Mouse (Mus musculus) G1E (cell line): ENCODE measurements around the gene Fam53b. TPM values are rescaled to one million over a fixed set of nuclear protein-coding genes. Genes with fewer than 3 reads are reported as not detected.

Source experiments
- ATAC-seq: 2 replicates; pipeline ENCODE4 v1.8.0; 2016; ENCODE audit warnings: mild to moderate bottlenecking; ENCODE audit not compliant: insufficient number of reproducible peaks, poor library complexity, low FRiP score, severe bottlenecking; ENCODE audit errors: extremely low read depth
- DNase-seq: peaks from one replicate; pipeline ENCODE4 v3.0.0; 2012; ENCODE audit warnings: low spot score
- H3K27me3 ChIP-seq: 2 replicates; pipeline ENCODE4 v1.6.1; 2012; ENCODE audit warnings: mild to moderate bottlenecking, low read length, inconsistent platforms; ENCODE audit not compliant: insufficient read depth
- H3K36me3 ChIP-seq: replicated peaks from 2 replicates; pipeline ENCODE3; 2012; ENCODE audit warnings: mild to moderate bottlenecking, inconsistent platforms
- H3K4me1 ChIP-seq: 2 replicates; pipeline ENCODE4 v1.6.1; 2012; ENCODE audit warnings: low read depth, low read length, inconsistent platforms, mixed read lengths; ENCODE audit not compliant: insufficient read depth
- H3K4me3 ChIP-seq: 2 replicates; pipeline ENCODE4 v1.5.1; 2012; ENCODE audit warnings: low read depth, mild to moderate bottlenecking, inconsistent platforms, low read length, moderate library complexity, mixed read lengths
- H3K9me3 ChIP-seq: replicated peaks from 2 replicates; pipeline ENCODE4 v1.6.1; 2012; ENCODE audit warnings: inconsistent platforms
- CTCF ChIP-seq: IDR thresholded peaks from 2 replicates; pipeline ENCODE4 v1.5.1; 2012; ENCODE audit warnings: low read depth, low read length, inconsistent platforms, mixed read lengths
- GATA1 ChIP-seq: IDR thresholded peaks from 2 replicates; pipeline ENCODE4 v1.6.1; 2012; ENCODE audit warnings: borderline replicate concordance, low read length, inconsistent platforms, mixed read lengths
- GATA2 ChIP-seq: IDR thresholded peaks from 2 replicates; pipeline ENCODE4 v1.6.1; 2012; ENCODE audit warnings: low read depth, low read length, inconsistent platforms, borderline replicate concordance
- POLR2AphosphoS5 ChIP-seq: IDR thresholded peaks from 2 replicates; pipeline ENCODE4 v1.6.1; 2012; ENCODE audit warnings: low read depth, low read length, inconsistent platforms; ENCODE audit not compliant: insufficient replicate concordance
- TAL1 ChIP-seq: conservative IDR thresholded peaks from 2 replicates; pipeline ENCODE4 v1.6.1; 2012; ENCODE audit warnings: low read depth, low read length, inconsistent platforms, mixed read lengths
- polyA plus RNA-seq: library from polyadenylated mRNA; stranded (reverse); fragments of >175 nt; gene quantifications from 2 replicates; pipeline ENCODE4 v1.2.3, GENCODE M21; 2012
- total RNA-seq, 2 experiments: library from RNA; stranded (forward) in 1 of 2; stranded (reverse) in 1 of 2; fragments of 200-1000 nt in 1 of 2; fragments of >200 nt in 1 of 2; fragmentation: Nextera tagmentation in 1 of 2; gene quantifications; 2 replicates each; pipeline ENCODE4 v1.2.3; 2014 to 2017

The Fam53b gene
- total RNA-seq (2014; fragmentation: Nextera tagmentation) (27.1 and 63.6 TPM in 2 replicates), total RNA-seq (2017) (15.0 and 22.1 TPM in 2 replicates), polyA plus RNA-seq (23.8 and 24.6 TPM in 2 replicates)

GRCm38 (mm10) chr7:132813416-132814088 is at the start of gene Fam53b:
Gene Fam53b (minus strand): TSS chr7:132813886.
- TF ChIP-seq GATA2, result no peak
- TF ChIP-seq CTCF, result no peak
- no peaks in the 10 kb centered on the region for H3K27me3 ChIP-seq
- H3K9me3 ChIP-seq, result no peaks in the 10 kb centered on the region
- peaks cover 5% of the 10 kb centered on the region for H3K36me3 ChIP-seq
- DNase-seq (peak; percentile 46), ATAC-seq (no peak)
- peaks cover 56% of the 10 kb centered on the region for H3K4me1 ChIP-seq
- peak within 1 kb of the TSS; percentile 85 for H3K4me3 ChIP-seq

DNA sequence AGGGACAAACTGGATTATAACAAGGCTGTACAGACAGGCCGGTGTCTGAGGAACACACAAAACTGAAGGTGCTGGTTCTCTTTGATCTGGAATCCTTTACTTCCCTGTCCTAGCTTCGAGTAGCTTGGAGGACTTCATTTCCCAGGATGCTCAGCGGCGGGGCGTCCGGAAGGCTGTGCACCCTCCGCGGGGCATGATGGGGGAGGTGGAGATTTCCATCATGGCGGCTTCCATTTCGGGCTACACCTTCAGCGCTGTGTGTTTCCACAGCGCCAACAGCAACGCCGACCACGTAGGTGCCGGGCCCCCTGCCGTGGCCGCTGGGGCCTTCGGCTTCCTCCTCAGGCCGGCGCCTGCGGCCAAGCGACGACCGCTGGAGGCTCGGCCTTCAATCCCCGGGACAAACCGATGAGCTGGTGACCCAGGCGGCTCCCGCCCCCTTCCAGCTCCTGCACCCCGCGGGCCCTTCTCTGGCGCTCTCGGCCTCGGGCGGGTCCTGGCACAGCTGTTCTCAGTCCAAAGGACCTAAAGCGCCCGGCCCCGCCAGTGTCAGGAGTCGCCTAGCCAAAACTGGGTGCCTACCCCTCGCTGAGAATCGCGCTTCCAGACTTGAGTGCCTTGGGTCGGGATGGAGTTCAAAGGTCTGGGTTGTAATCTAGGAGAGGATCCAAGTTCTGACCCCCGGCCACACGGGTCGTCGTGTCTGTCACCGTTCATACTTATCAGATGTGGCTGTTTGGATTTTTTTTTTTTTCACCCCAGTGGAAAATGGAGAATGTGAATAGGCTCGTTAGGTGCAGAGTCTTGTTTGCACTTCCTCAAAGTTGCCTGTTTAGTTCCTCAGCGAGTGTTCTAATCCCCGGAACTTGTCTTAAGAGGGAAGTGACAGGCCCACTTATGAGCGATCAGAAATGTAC is 45.6 kb upstream of the Fam53b start, which contains the start of gene Abraxas2:
Gene Abraxas2 (plus strand): TSS at position 184 of the 917 bp plus-strand sequence.
- peaks cover 26% of the 10 kb centered on the region for H3K4me1 ChIP-seq

DNA sequence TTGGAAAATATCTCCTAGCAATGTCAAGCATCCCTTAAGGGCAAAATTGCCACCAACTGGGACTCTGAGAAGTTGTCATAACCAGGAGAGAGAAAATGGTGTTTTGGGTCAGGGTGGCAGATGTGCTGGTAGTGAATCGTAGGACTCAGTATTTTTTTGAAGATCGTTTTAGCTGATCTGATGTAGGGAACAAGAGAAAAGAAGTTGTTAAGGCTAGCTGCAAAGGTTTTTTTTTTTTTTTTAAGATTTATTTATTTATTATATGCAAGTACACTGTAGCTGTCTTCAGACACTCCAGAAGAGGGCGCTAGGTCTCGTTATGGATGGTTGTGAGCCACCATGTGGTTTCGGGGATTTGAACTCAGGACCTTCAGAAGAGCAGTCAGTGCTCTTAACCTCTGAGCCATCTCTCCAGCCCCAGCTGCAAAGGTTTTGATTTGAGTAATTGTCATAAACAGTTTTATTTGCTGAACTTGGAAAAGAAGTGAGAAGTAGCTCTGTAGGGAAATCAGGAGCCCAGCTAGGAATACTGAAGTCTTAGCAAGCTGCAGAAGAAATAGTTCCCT is 44.4 kb upstream of the Fam53b start:
- DNase-seq (no peak), ATAC-seq (no peak)
- Histone ChIP-seq H3K27me3 (no peaks in the 10 kb centered on the region), H3K4me3 (no peak overlapping the region), H3K4me1 (peaks cover 31% of the 10 kb centered on the region), H3K9me3 (no peaks in the 10 kb centered on the region), H3K36me3 (peaks cover 13% of the 10 kb centered on the region)
- no peak for TF ChIP-seq CTCF
- no peak for TF ChIP-seq GATA1
- TF ChIP-seq TAL1, result no peak
- TF ChIP-seq GATA2, result no peak
- no peak for TF ChIP-seq POLR2AphosphoS5

More for the DNA sequence above, 45.6 kb upstream of the Fam53b start, which contains the start of gene Abraxas2:
- ATAC-seq (peak; percentile 85), DNase-seq (peak; percentile 88)
- H3K36me3 ChIP-seq, result peaks cover 24% of the 10 kb centered on the region
- no peak for TF ChIP-seq GATA1
- TF ChIP-seq CTCF, result no peak
- TF ChIP-seq POLR2AphosphoS5, result no peak
- TF ChIP-seq GATA2, result no peak
- TF ChIP-seq TAL1, result no peak
- H3K9me3 ChIP-seq, result no peaks in the 10 kb centered on the region
- H3K4me3 ChIP-seq, result peak within 1 kb of the TSS; percentile 89
- no peaks in the 10 kb centered on the region for H3K27me3 ChIP-seq

GRCm38 (mm10) chr7:132856083-132856482 is 42.4 kb upstream of the Fam53b start:
- no peaks in the 10 kb centered on the region for H3K9me3 ChIP-seq
- no peak overlapping the region for H3K4me3 ChIP-seq
- ATAC-seq, result no peak
- H3K4me1 ChIP-seq, result peaks cover 31% of the 10 kb centered on the region
- H3K27me3 ChIP-seq, result no peaks in the 10 kb centered on the region
- DNase-seq, result no peak
- no peaks in the 10 kb centered on the region for H3K36me3 ChIP-seq
- TF ChIP-seq GATA1 (no peak), CTCF (no peak), TAL1 (no peak), POLR2AphosphoS5 (no peak), GATA2 (no peak)

DNA sequence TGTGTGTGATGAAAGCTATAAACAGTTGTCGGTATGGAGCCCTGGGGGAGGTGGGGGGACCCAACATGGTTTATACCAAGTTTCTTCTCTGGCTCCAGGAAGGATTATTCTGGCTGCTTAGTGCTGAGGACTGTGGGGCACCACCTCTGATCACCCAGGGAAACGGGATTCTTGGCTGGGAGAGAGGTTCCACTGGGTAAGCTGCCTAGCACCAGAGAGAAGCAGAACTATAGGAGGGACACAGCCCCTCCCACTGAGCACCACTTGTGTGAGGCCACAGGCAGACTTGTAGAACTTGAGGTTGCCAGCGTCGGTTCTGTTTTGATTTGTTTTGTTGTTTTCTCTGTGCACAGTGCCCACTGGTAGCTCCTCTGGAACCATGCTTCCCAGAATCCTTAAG is 40.3 kb upstream of the Fam53b start:
- peaks cover 15% of the 10 kb centered on the region for H3K36me3 ChIP-seq
- TF ChIP-seq GATA2 (no peak), TAL1 (no peak), POLR2AphosphoS5 (no peak), CTCF (no peak), GATA1 (no peak)
- no peak for ATAC-seq
- no peaks in the 10 kb centered on the region for H3K9me3 ChIP-seq
- no peaks in the 10 kb centered on the region for H3K27me3 ChIP-seq
- H3K4me1 ChIP-seq, result peaks cover 26% of the 10 kb centered on the region
- DNase-seq, result no peak
- H3K4me3 ChIP-seq, result no peak overlapping the region

DNA sequence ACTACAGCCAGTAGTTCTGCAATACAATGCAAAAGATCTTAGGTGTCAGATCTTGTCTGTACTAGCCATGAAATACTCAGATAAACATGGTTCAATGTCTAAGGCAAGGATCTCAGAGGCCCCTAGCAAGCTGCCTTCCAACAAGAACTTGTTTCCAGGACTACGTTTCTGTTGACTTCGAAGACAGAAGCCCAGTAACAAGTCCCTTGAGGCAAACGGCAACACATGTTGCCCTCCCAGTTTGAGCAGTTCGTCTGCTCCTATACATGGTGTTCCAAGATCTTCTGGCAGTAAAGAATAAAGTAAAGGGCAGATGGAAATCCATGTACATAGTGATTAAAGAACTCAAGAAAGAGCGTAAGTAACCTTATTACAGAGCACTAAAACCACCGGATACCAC is 39.7 kb upstream of the Fam53b start:
- no peak overlapping the region for H3K4me3 ChIP-seq
- ATAC-seq (no peak), DNase-seq (no peak)
- H3K9me3 ChIP-seq, result no peaks in the 10 kb centered on the region
- H3K27me3 ChIP-seq, result no peaks in the 10 kb centered on the region
- no peak for TF ChIP-seq GATA2
- no peak for TF ChIP-seq TAL1
- TF ChIP-seq POLR2AphosphoS5, result no peak
- no peak for TF ChIP-seq GATA1
- TF ChIP-seq CTCF, result no peak
- peaks cover 21% of the 10 kb centered on the region for H3K4me1 ChIP-seq
- H3K36me3 ChIP-seq, result peaks cover 21% of the 10 kb centered on the region
